ENCODE assay signal across 22 mouse cellular contexts in the genomic region with DNA sequence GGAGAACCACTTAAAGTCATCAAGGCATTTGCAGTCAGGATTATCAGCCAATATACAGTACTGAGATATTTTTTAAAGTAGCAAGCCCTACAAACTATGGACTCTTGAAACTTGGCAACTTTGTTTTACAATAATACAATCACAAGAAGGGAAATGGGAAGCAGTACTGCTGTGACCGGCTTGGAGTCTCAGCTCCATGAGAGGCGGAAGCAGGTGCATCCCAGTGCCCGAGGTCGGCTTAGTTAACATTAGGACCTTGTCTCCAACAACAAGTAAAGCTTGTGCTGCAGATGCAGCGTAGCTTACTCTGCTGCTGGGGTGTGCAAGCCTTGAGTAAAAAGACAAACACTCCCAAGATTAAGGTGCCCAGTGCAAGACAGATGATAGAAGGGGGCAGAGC.
A peak's percentile ranks its signal among the peaks of the same experiment; 100 is the strongest.
DNase-seq lines count a peak whose midpoint lies in the region; ATAC-seq and TF ChIP-seq lines count a peak whose summit lies in the region.
"Had no signal": no experiment of that assay in that cellular context is flagged by ENCODE, and none has a peak within 500 bp of the region (broad histone marks: within the 10 kb centered on the region; RNA-seq: fewer than 3 reads in every experiment).

No protein-coding gene starts in this region.

- H3K4me3 ChIP-seq in embryonic facial prominence, embryonic 14.5 days (ENCODE audit: low read depth, low read length) = no peak overlapping the region
- no peak overlapping the region for H3K4me3 ChIP-seq in embryonic facial prominence, embryonic 10.5 days
- H3K4me3 ChIP-seq in heart, postnatal 0 days (ENCODE audit: low read depth, low read length) = no peak overlapping the region
- H3K4me3 ChIP-seq in myocyte = no peak overlapping the region

- WGBS in embryonic facial prominence, embryonic 14.5 days = 89% methylated on average over 5 of the region's 5 CpGs
- 84% methylated on average over 5 of the region's 5 CpGs for WGBS in embryonic facial prominence, embryonic 10.5 days
- WGBS in heart, postnatal 0 days = 60% methylated on average over 5 of the region's 5 CpGs

- no peak for TF ChIP-seq CTCF in heart, postnatal 0 days (IDR thresholded peaks at IDR 0.05; ENCODE audit: low read depth)

- H3K79me2 ChIP-seq in myocyte (ENCODE audit: control insufficient read depth, insufficient read depth) = no peaks in the 10 kb centered on the region

- no peak overlapping the region for H3K27ac ChIP-seq in embryonic facial prominence, embryonic 14.5 days (replicated peaks; ENCODE audit: low read depth, low read length)
- H3K27ac ChIP-seq in embryonic facial prominence, embryonic 10.5 days (replicated peaks) = no peak overlapping the region
- no peak overlapping the region for H3K27ac ChIP-seq in heart, postnatal 0 days (ENCODE audit: low read depth)

- H3K27me3 ChIP-seq in embryonic facial prominence, embryonic 14.5 days (replicated peaks; ENCODE audit: control insufficient read depth, insufficient read depth, low read length) = no peaks in the 10 kb centered on the region
- H3K27me3 ChIP-seq in embryonic facial prominence, embryonic 10.5 days (replicated peaks; ENCODE audit: low read depth, poor library complexity, severe bottlenecking) = no peaks in the 10 kb centered on the region
- no peaks in the 10 kb centered on the region for H3K27me3 ChIP-seq in heart, postnatal 0 days (ENCODE audit: control insufficient read depth, insufficient read depth, low read length)
- H3K27me3 ChIP-seq in myocyte (ENCODE audit: control insufficient read depth, insufficient read depth, insufficient read length) = no peaks in the 10 kb centered on the region
- H3K27me3 ChIP-seq: CH12.LX, Patski had no signal

- no peak for TF ChIP-seq POLR2A in myocyte (IDR thresholded peaks at IDR 0.05; ENCODE audit: insufficient read length, low read depth)

- peak; percentile 13 for DNase-seq in embryonic facial prominence, embryonic 14.5 days (ENCODE audit: low spot score)
- no peak for DNase-seq in embryonic facial prominence, embryonic 10.5 days (ENCODE audit: low spot score)
- peak; percentile 82 for DNase-seq in heart, adult 11 months
- no peak for DNase-seq in heart, adult 8-10 months (ENCODE audit: low spot score)
- DNase-seq in heart, postnatal 0 days (ENCODE audit: low spot score) = peak; percentile 13
- no peak for DNase-seq in heart, postnatal 25 days (ENCODE audit: low spot score)
- DNase-seq in kidney, adult 9 months = no peak
- DNase-seq: adrenal gland, adult 2 months; adrenal gland, adult 8-10 months; adrenal gland, postnatal 10 days; adrenal gland, postnatal 14 days; adrenal gland, postnatal 25 days; adrenal gland, postnatal 36 days; B cell, adult 2 months; cerebellum, adult 11 months; cerebellum, adult 11-12 months had no signal

- H3K9me3 ChIP-seq in embryonic facial prominence, embryonic 14.5 days (ENCODE audit: control insufficient read depth, low read length) = no peaks in the 10 kb centered on the region
- H3K9me3 ChIP-seq in embryonic facial prominence, embryonic 10.5 days = no peaks in the 10 kb centered on the region
- no peaks in the 10 kb centered on the region for H3K9me3 ChIP-seq in heart, postnatal 0 days (replicated peaks; ENCODE audit: control insufficient read depth, low read length)
- H3K9me3 ChIP-seq: G1E had no signal

- no peak for ATAC-seq in embryonic facial prominence, embryonic 14.5 days (ENCODE audit: low read depth)
- ATAC-seq in heart, postnatal 0 days (ENCODE audit: insufficient read depth, low read depth) = no peak; the same call in 1 of the 2 replicates
- ATAC-seq: activated CD4-positive, CD25-positive, alpha-beta regulatory T cell, adult 4 months; CD4-positive, CD25-positive, alpha-beta regulatory T cell, adult 4 months; Patski had no signal

- H3ac ChIP-seq in myocyte (ENCODE audit: control insufficient read depth, insufficient read length) = no peak overlapping the region

- no peaks in the 10 kb centered on the region for H3K4me1 ChIP-seq in embryonic facial prominence, embryonic 14.5 days (ENCODE audit: control insufficient read depth, insufficient read depth, low read length)
- H3K4me1 ChIP-seq in embryonic facial prominence, embryonic 10.5 days = no peaks in the 10 kb centered on the region
- 0 out of 2 replicates have a peak, but pooled peaks cover 4% of the 10 kb centered on the region for H3K4me1 ChIP-seq in heart, postnatal 0 days (ENCODE audit: control insufficient read depth, insufficient read depth)

- TF ChIP-seq EP300 in heart, postnatal 0 days (IDR thresholded peaks at IDR 0.05; ENCODE audit: low read depth) = no peak

- intact Hi-C loops in heart, postnatal 25 days (cut with DNase I) = loop anchor here (10.0 kb wide), 1 partner anchor 193 kb away; a partner anchor contains a TSS

- H3K36me3 ChIP-seq in embryonic facial prominence, embryonic 14.5 days (ENCODE audit: control insufficient read depth, insufficient read depth, low read length) = no peaks in the 10 kb centered on the region
- H3K36me3 ChIP-seq in embryonic facial prominence, embryonic 10.5 days (replicated peaks) = no peaks in the 10 kb centered on the region
- H3K36me3 ChIP-seq in heart, postnatal 0 days (replicated peaks; ENCODE audit: control insufficient read depth, insufficient read depth, low read length) = no peaks in the 10 kb centered on the region
- H3K36me3 ChIP-seq in myocyte (ENCODE audit: control insufficient read depth, insufficient read depth) = no peaks in the 10 kb centered on the region

- no peak overlapping the region for H3K9ac ChIP-seq in embryonic facial prominence, embryonic 14.5 days (ENCODE audit: low read depth, low read length)
- no peak overlapping the region for H3K9ac ChIP-seq in heart, postnatal 0 days (replicated peaks; ENCODE audit: low read depth, low read length)

- H3K4me2 ChIP-seq in embryonic facial prominence, embryonic 14.5 days (ENCODE audit: low read depth, low read length) = no peak overlapping the region
- H3K4me2 ChIP-seq in heart, postnatal 0 days (ENCODE audit: low read depth, low read length) = no peak overlapping the region
- no peak overlapping the region for H3K4me2 ChIP-seq in myocyte (ENCODE audit: low read depth)

TF ChIP-seq in myocyte, 11 proteins besides CTCF, POLR2A, EP300 and RAD21:
- peak in 2 of 3 experiments; percentile 73 for TF ChIP-seq MYOD1 (IDR thresholded peaks at IDR 0.05; ENCODE audit: control insufficient read depth in 1 of 3, insufficient read length in 2 of 3, low read depth in 2 of 3)
- TF ChIP-seq REST (IDR thresholded peaks at IDR 0.05; ENCODE audit: insufficient read depth, insufficient read length) = no peak

Comparison
In these comparisons a context has a peak if more than half of its experiments do, and no peak if none do; other contexts are left out.
1. DNase-seq: peak in embryonic facial prominence, embryonic 14.5 days (single experiment), heart, adult 11 months (single experiment) and heart, postnatal 0 days (single experiment); none in embryonic facial prominence, embryonic 10.5 days (single experiment), heart, adult 8-10 months (single experiment), heart, postnatal 25 days (single experiment) and kidney, adult 9 months (single experiment).